Mouse (Mus musculus) limb, embryonic 14.5 days (tissue): ENCODE data around the gene Col6a6. TPM values are rescaled to one million over a fixed set of nuclear protein-coding genes. Genes with fewer than 3 reads are reported as not detected.

Experiments
- ATAC-seq: fragments of 200-750 bp; cut with Nextera tagmentation; 2 replicates; pipeline ENCODE4 v1.8.0; 2017; ENCODE audit warnings: low read depth, moderate number of reproducible peaks, moderate TSS enrichment; ENCODE audit not compliant: low FRiP score
- DNase-seq: peaks from one replicate; pipeline ENCODE4 v3.0.0-alpha.2; 2015; ENCODE audit warnings: low spot score
- H3K27ac ChIP-seq: fragments of 300-500 bp; sonication (generic); replicated peaks from 2 replicates; pipeline ENCODE4 v1.5.1; 2014; ENCODE audit warnings: low read depth, mild to moderate bottlenecking, low read length, moderate library complexity, mixed read lengths
- H3K27me3 ChIP-seq: fragments of 300-500 bp; sonication (generic); 2 replicates; pipeline ENCODE4 v1.6.1; 2014; ENCODE audit warnings: low read length, mixed read lengths; ENCODE audit not compliant: control insufficient read depth, insufficient read depth
- H3K36me3 ChIP-seq: fragments of 300-500 bp; sonication (generic); 2 replicates; pipeline ENCODE4 v1.6.1; 2014; ENCODE audit warnings: mild to moderate bottlenecking, low read length, moderate library complexity, mixed read lengths; ENCODE audit not compliant: control insufficient read depth, insufficient read depth
- H3K4me1 ChIP-seq: fragments of 300-500 bp; sonication (generic); 2 replicates; pipeline ENCODE4 v1.6.1; 2014; ENCODE audit warnings: antibody characterized with exemption, low read length, mixed read lengths; ENCODE audit not compliant: control insufficient read depth, insufficient read depth
- H3K4me2 ChIP-seq: fragments of 300-500 bp; sonication (generic); replicated peaks from 2 replicates; pipeline ENCODE4 v1.6.1; 2014; ENCODE audit warnings: low read depth, mild to moderate bottlenecking, low read length, moderate library complexity; ENCODE audit not compliant: severe bottlenecking
- H3K4me3 ChIP-seq: fragments of 300-500 bp; sonication (generic); replicated peaks from 2 replicates; pipeline ENCODE4 v1.5.1; 2014; ENCODE audit warnings: low read length
- H3K9ac ChIP-seq: fragments of 300-500 bp; sonication (generic); 2 replicates; pipeline ENCODE4 v1.6.1; 2014; ENCODE audit warnings: mild to moderate bottlenecking, low read depth, low read length, moderate library complexity; ENCODE audit not compliant: severe bottlenecking
- H3K9me3 ChIP-seq: fragments of 300-500 bp; sonication (generic); 2 replicates; pipeline ENCODE4 v1.6.1; 2016; ENCODE audit warnings: low read length; ENCODE audit not compliant: control insufficient read depth
- POLR2A ChIP-seq: fragments of 200-500 bp; IDR thresholded peaks from 2 replicates; pipeline ENCODE4 v1.8.0; 2012; ENCODE audit warnings: inconsistent platforms, mild to moderate bottlenecking, moderate library complexity, borderline replicate concordance; ENCODE audit not compliant: insufficient read depth, insufficient read length; ENCODE audit errors: extremely low read depth
- WGBS: fragments of 180-500 bp; shearing (Covaris S2); extraction: QIAGEN DNeasy Blood & Tissue Kit; methylation state at CpG from one replicate; pipeline ENCODE4 v1.1.7; 2014; 5-methylcytosine and 5-hydroxymethylcytosine counted together
- polyA plus RNA-seq, 2 experiments: library from polyadenylated mRNA; depleted of rRNA in 1 of 2; stranded (reverse) in 1 of 2; unstranded in 1 of 2; fragments of >200 nt; fragmentation: Nextera tagmentation in 1 of 2; extraction: Ambion mirVana in 1 of 2; gene quantifications; 2 replicates each; pipeline versions ENCODE4 v1.2.1 to v1.2.3; 2012 to 2014

Col6a6 gene
- polyA plus RNA-seq, 2 experiments: 7.0 to 11.5 TPM

DNA sequence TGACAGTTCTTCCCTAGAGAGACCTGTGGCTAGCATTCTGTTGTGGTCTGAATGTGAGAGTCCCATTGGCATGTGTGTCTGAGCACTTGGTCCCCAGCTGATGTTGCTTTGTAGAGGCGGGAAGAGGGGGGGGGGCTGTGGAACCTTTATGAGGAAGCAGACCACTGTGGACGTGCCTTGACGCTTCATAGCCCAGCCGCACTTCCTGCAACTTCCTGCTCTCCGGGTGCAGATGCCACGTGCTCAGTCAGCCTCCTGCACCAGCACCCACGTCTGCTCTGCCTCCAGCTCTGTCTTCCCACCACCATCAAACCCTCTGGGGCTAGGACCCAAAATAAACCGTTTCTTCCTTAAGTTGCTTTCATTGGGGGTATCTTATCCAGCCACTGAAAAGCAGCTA, 24.5 kb downstream of the Col6a6 start:
- H3K9ac ChIP-seq: no peak overlapping the region

DNA sequence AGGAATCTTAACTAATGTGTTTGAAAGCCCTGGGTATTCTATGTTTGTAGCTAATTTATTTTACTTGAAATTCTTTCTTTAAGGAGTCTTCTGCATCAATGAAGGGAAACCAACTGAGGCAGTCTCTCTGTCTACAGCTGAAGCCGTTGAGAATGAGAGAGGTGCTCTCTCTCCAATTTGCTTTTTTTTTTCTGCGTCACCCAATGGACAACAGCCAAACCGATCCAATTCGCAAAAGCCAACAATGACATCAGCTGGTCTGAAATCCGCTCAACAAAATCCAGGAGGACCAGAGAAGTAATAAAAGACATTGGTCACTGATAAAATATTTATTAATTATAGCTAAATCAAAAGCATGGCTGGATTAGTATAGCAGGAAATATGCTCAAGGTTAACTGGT, 26.5 kb downstream of the Col6a6 start:
- TF ChIP-seq POLR2A: no peak
- H3K9ac ChIP-seq: no peak overlapping the region
- H3K36me3 ChIP-seq: no peaks in the 10 kb centered on the region
- no peak overlapping the region for H3K4me2 ChIP-seq
- no peak for ATAC-seq
- no peaks in the 10 kb centered on the region for H3K9me3 ChIP-seq
- H3K4me1 ChIP-seq: no peaks in the 10 kb centered on the region
- H3K27me3 ChIP-seq: no peaks in the 10 kb centered on the region
- H3K27ac ChIP-seq: no peak overlapping the region
- DNase-seq: peak; percentile 27
- WGBS: 82% methylated on average over 5 of the region's 5 CpGs
- no peak overlapping the region for H3K4me3 ChIP-seq

More for the DNA sequence above, 24.5 kb downstream of the Col6a6 start:
- TF ChIP-seq POLR2A: no peak
- H3K36me3 ChIP-seq: no peaks in the 10 kb centered on the region
- H3K4me1 ChIP-seq: no peaks in the 10 kb centered on the region
- H3K9me3 ChIP-seq: no peaks in the 10 kb centered on the region
- H3K27ac ChIP-seq: no peak overlapping the region
- WGBS: 74% methylated on average over 8 of the region's 8 CpGs
- no peak for DNase-seq
- no peak overlapping the region for H3K4me3 ChIP-seq
- H3K27me3 ChIP-seq: no peaks in the 10 kb centered on the region
- ATAC-seq: no peak
- H3K4me2 ChIP-seq: no peak overlapping the region

DNA sequence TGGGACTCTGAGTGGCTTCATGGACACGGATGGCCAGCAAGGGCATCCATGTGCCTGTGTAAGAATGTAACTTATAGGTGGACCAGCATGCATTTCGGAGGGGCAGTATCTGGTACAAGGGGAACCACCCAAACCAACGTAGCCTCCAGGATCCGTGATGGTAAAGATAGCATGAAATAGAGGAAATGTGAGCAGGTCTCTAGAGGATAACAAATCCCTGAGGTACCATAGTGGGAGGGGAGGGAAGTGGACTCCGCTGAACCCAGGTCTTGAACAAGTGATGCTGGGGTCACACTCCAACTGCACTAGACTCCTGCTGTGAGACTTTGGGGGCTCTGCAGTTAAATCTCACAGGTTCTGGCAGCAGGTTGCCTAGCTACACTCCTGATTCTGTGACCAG, 27.7 kb downstream of the Col6a6 start:
- Histone ChIP-seq H3K4me2 (no peak overlapping the region), H3K27me3 (no peaks in the 10 kb centered on the region), H3K9me3 (no peaks in the 10 kb centered on the region), H3K4me1 (no peaks in the 10 kb centered on the region), H3K36me3 (no peaks in the 10 kb centered on the region), H3K4me3 (no peak overlapping the region), H3K27ac (no peak overlapping the region), H3K9ac (no peak overlapping the region)
- DNase-seq: no peak
- 85% methylated on average over 5 of the region's 5 CpGs for WGBS
- no peak for TF ChIP-seq POLR2A
- ATAC-seq: no peak

DNA sequence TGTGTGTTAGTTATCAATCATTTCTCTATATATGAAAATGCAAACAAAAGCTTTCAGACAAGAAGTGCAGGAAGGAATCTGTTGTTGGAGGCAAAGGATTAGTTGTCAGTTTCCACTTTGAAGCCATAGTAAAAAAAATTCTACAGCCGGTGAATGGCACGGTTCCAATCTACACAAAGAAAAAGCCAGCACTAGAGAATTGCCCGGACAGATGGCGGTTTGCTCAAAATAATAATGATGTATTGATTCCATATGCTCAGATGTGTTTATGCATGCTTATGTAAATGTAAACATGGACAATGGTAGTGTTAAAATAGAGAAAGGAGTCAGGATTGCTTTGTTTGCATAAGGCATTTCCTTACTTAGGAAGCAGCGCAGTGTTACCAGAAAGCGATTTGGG, 31.8 kb downstream of the Col6a6 start:
- TF ChIP-seq POLR2A: no peak
- DNase-seq (peak; percentile 43), ATAC-seq (no peak)
- no peak overlapping the region for H3K27ac ChIP-seq
- H3K4me3 ChIP-seq: no peak overlapping the region
- no peaks in the 10 kb centered on the region for H3K9me3 ChIP-seq
- no peaks in the 10 kb centered on the region for H3K4me1 ChIP-seq
- WGBS: 48% methylated on average over 6 of the region's 6 CpGs
- no peak overlapping the region for H3K9ac ChIP-seq
- no peaks in the 10 kb centered on the region for H3K27me3 ChIP-seq
- no peaks in the 10 kb centered on the region for H3K36me3 ChIP-seq
- H3K4me2 ChIP-seq: no peak overlapping the region

DNA sequence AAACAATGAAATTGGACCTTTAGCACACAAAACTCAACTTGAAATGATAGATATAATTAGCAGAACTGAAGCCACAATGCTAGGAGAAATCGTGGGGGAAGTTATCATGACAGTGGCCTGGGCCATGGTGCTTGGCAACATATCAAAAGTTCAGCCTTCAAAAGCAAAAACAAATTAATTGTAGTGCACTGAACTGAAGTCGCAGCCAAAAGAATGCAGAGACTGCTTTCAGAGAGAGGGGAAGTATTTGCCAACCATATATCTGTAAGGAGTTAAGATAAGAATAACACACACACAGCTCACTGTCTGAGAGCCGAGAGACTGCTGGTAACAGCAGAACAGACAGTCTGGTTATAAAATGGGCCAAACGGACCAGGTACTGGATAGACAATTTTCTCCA, 33.0 kb downstream of the Col6a6 start:
- H3K4me1 ChIP-seq: no peaks in the 10 kb centered on the region
- no peaks in the 10 kb centered on the region for H3K36me3 ChIP-seq
- H3K27me3 ChIP-seq: no peaks in the 10 kb centered on the region
- WGBS: 59% methylated on average over 4 of the region's 4 CpGs
- no peak overlapping the region for H3K4me3 ChIP-seq
- DNase-seq: no peak
- no peaks in the 10 kb centered on the region for H3K9me3 ChIP-seq
- ATAC-seq: no peak
- no peak overlapping the region for H3K27ac ChIP-seq
- H3K4me2 ChIP-seq: no peak overlapping the region
- no peak for TF ChIP-seq POLR2A
- no peak overlapping the region for H3K9ac ChIP-seq

DNA sequence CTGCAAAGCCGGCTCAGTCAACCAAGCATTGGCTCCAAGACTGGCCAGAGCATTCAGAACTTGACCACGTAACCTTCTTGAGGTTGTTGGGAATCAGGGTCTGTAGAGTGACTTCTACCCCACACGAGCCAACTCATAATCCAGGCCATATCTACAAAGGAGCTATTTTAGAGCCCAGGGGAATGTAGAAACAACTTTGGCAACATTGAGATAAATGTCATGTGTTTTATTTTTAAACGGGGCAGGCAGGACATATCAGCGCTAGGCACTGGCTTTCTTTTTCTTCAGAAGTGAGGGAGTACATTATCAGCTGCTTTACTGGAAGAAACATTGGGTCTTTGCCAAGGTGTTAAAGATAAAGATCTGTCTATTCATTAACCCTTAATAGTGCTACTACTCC, 36.1 kb downstream of the Col6a6 start:
- peaks cover 2% of the 10 kb centered on the region; the same call in 1 of the 2 replicates for H3K4me1 ChIP-seq
- WGBS: 61% methylated on average over 5 of the region's 5 CpGs
- DNase-seq (peak; percentile 26), ATAC-seq (no peak)
- no peaks in the 10 kb centered on the region for H3K27me3 ChIP-seq
- no peak overlapping the region for H3K27ac ChIP-seq
- no peak overlapping the region for H3K4me3 ChIP-seq
- H3K36me3 ChIP-seq: no peaks in the 10 kb centered on the region
- TF ChIP-seq POLR2A: no peak
- H3K9ac ChIP-seq: no peak overlapping the region
- no peaks in the 10 kb centered on the region for H3K9me3 ChIP-seq
- no peak overlapping the region for H3K4me2 ChIP-seq
